Mouse (Mus musculus) liver, embryonic 11.5 days (tissue): ENCODE data around the gene Sorcs1. TPM values are rescaled to one million over a fixed set of nuclear protein-coding genes. Genes with fewer than 3 reads are reported as not detected.

Source experiments
- ATAC-seq: fragments of 200-750 bp; cut with Nextera tagmentation; replicated peaks from 2 replicates; pipeline ENCODE4 v1.8.0; 2017; ENCODE audit warnings: moderate number of reproducible peaks, mild to moderate bottlenecking, moderate TSS enrichment, moderate library complexity; ENCODE audit not compliant: low FRiP score
- DNase-seq: peaks from one replicate; pipeline ENCODE4 v3.0.0-alpha.2; 2017; ENCODE audit warnings: low spot score
- H3K27ac ChIP-seq: fragments of 300-500 bp; sonication (generic); 2 replicates; pipeline ENCODE4 v1.5.1; 2014; ENCODE audit warnings: mild to moderate bottlenecking, low read depth, low read length, control low read depth
- H3K27me3 ChIP-seq: fragments of 300-500 bp; sonication (generic); replicated peaks from 2 replicates; pipeline ENCODE4 v1.6.1; 2014; ENCODE audit warnings: low read length, mixed read lengths; ENCODE audit not compliant: control insufficient read depth, insufficient read depth
- H3K36me3 ChIP-seq: fragments of 300-500 bp; sonication (generic); 2 replicates; pipeline ENCODE4 v1.6.1; 2014; ENCODE audit warnings: mild to moderate bottlenecking, low read length, moderate library complexity, mixed read lengths; ENCODE audit not compliant: control insufficient read depth, insufficient read depth
- H3K4me1 ChIP-seq: fragments of 300-500 bp; sonication (generic); replicated peaks from 2 replicates; pipeline ENCODE4 v1.6.1; 2014; ENCODE audit warnings: low read length, mixed read lengths; ENCODE audit not compliant: control insufficient read depth, insufficient read depth
- H3K4me2 ChIP-seq: fragments of 300-500 bp; sonication (generic); 2 replicates; pipeline ENCODE4 v1.6.1; 2014; ENCODE audit warnings: mild to moderate bottlenecking, control low read depth, moderate library complexity
- H3K4me3 ChIP-seq: fragments of 300-500 bp; sonication (generic); 2 replicates; pipeline ENCODE4 v1.5.1; 2014; ENCODE audit warnings: low read depth, low read length, control low read depth
- H3K9ac ChIP-seq: fragments of 300-500 bp; sonication (generic); 2 replicates; pipeline ENCODE4 v1.6.1; 2014; ENCODE audit warnings: low read depth, low read length, control low read depth
- H3K9me3 ChIP-seq: fragments of 300-500 bp; sonication (generic); 2 replicates; pipeline ENCODE4 v1.6.1; 2016; ENCODE audit warnings: low read length, inconsistent platforms, mixed read lengths; ENCODE audit not compliant: control insufficient read depth
- WGBS: fragments of 180-500 bp; shearing (Covaris S2); extraction: QIAGEN DNeasy Blood & Tissue Kit; methylation state at CpG from one replicate; pipeline ENCODE4 v1.1.7; 2014; 5-methylcytosine and 5-hydroxymethylcytosine counted together
- polyA plus RNA-seq: library from polyadenylated mRNA; unstranded; fragments of >200 nt; fragmentation: Nextera tagmentation; extraction: Ambion mirVana; gene quantifications from 2 replicates; pipeline ENCODE4 v1.2.1, GENCODE M21; 2014

Gene Sorcs1
- polyA plus RNA-seq, 1 experiment from 2014 or later: 0.52 TPM

DNA sequence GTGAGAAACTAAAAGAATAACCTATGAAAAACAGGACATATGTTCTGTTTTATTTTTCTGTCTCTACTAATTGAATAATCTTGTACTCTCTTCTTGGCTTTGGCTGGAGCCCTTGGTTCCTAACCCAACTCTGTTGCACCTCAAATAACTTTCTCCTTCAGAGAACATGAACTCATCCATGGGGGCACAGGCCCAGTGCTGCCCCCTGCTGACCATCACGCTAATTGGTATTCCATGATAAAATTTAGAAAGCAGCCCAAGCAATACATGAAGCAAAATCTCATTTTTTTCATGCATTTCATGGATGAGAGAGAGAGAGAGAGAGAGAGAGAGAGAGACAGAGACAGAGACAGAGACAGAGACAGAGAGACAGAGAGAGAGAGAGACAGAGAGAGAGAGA, 255.5 kb downstream of the Sorcs1 start:
- no peaks in the 10 kb centered on the region for H3K4me1 ChIP-seq
- no peak overlapping the region for H3K4me2 ChIP-seq
- no peaks in the 10 kb centered on the region for H3K9me3 ChIP-seq
- DNase-seq (no peak), ATAC-seq (no peak)
- no peak overlapping the region for H3K27ac ChIP-seq
- H3K36me3 ChIP-seq: no peaks in the 10 kb centered on the region
- no peaks in the 10 kb centered on the region for H3K27me3 ChIP-seq
- 57% methylated on average over 1 of the region's 1 CpGs for WGBS
- no peak overlapping the region for H3K9ac ChIP-seq
- H3K4me3 ChIP-seq: no peak overlapping the region

DNA sequence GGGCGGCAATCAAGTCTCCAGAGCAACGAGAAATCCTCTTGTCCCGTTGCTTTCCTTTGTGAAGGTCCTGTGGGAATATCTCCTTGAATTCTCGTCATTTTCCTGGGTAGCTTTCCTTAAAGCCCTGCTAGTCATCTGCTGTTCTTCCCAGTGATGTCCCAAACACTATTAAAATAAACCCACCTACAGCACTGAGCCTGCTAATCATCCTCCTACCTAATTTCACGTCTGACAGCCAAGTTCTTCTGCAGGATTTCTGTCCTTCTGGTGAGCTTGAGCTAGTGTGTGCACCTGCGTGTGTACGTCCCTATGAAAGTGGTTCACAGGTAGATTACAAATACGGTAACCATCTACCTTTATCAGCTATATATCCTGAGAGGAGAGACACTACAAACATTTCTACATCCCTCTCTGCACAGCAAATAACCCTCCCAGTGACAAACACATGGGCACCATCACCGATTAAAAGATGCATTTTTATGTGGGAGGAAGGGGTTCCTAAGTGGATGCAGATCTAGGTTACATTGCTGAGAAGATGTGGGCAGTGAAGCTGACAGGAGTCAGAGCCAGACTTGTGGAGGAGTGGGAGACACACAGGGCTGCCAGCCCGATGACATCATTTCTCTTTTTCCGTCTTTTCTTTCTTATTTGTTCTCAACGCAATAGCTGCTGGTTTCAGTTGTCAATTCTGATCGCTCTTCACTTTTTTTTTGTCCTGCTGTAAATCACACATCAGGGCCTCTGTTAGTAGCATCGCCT, 259.3 kb downstream of the Sorcs1 start:
- Histone ChIP-seq H3K9ac (no peak overlapping the region), H3K27ac (no peak overlapping the region), H3K4me1 (no peaks in the 10 kb centered on the region), H3K4me2 (no peak overlapping the region), H3K36me3 (no peaks in the 10 kb centered on the region), H3K4me3 (no peak overlapping the region), H3K27me3 (no peaks in the 10 kb centered on the region), H3K9me3 (no peaks in the 10 kb centered on the region)
- no peak for DNase-seq
- WGBS: 52% methylated on average over 14 of the region's 14 CpGs
- no peak for ATAC-seq

DNA sequence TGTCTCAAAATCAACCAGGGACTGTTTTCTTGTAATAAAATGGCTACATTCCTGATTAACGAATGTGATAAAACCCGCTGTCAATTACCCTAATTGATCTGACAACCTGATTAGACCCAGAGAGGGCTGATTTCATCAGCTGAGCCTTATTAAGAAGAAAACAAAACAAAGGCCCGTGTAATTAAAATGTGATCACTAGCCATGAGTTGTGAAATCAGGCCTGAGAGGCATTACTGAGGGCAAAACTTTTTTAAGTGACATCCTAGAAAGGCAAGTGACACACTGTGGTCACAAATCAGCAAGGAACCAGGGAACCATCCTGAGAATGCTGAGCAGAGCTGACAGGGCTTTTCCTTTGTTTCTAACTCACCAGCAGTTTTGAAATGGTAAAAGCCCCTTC, 267.9 kb downstream of the Sorcs1 start:
- no peaks in the 10 kb centered on the region for H3K9me3 ChIP-seq
- DNase-seq: no peak
- H3K4me1 ChIP-seq: no peaks in the 10 kb centered on the region
- 66% methylated on average over 3 of the region's 3 CpGs for WGBS
- no peak for ATAC-seq
- H3K36me3 ChIP-seq: no peaks in the 10 kb centered on the region
- no peak overlapping the region for H3K27ac ChIP-seq
- H3K9ac ChIP-seq: no peak overlapping the region
- H3K4me2 ChIP-seq: no peak overlapping the region
- H3K4me3 ChIP-seq: no peak overlapping the region
- no peaks in the 10 kb centered on the region for H3K27me3 ChIP-seq

DNA sequence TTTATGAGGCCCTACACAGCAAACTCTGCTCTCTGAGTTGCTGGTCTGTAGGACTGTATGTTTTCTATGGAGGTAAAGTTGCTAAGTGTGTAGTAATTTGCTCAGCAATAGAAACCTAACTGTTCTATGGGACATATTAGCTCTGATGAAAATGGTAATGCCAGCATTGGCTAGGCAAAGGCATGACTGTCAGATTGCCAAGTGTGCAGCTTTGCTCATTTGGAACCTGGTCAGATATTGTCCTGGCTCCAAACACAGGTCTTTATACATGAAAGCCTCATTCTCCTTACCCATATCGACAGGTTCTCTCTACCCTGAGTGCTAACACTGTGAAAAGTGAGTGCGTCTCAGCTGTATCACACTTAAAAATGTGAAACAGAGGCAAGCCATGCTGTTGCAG, 280.1 kb downstream of the Sorcs1 start:
- H3K9ac ChIP-seq: no peak overlapping the region
- H3K9me3 ChIP-seq: no peaks in the 10 kb centered on the region
- no peak for DNase-seq
- H3K27me3 ChIP-seq: no peaks in the 10 kb centered on the region
- 97% methylated on average over 2 of the region's 2 CpGs for whole genome bisulfite sequencing
- ATAC-seq: no peak
- no peak overlapping the region for H3K4me2 ChIP-seq
- no peaks in the 10 kb centered on the region for H3K4me1 ChIP-seq
- H3K4me3 ChIP-seq: no peak overlapping the region
- H3K36me3 ChIP-seq: no peaks in the 10 kb centered on the region
- H3K27ac ChIP-seq: no peak overlapping the region

DNA sequence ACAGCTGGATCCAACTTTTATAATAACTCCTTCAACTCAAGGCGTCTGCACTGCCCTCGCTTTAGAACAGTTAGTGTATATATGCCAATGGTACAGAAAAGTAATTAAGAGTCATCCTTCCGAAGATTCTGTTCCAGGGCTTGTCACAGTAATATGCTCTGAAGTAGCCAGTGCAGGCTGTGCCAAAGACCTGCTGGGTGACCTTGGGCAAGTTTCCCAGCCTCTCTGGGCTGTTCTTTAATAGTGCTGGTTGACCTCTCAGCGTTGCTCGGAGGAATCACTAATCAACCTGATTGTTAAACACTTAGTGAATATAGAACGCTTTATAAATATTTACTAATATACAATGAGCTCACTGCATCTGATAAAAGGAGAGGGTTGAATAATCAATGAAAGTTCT, 282.7 kb downstream of the Sorcs1 start:
- DNase-seq (no peak), ATAC-seq (no peak)
- Histone ChIP-seq H3K9ac (no peak overlapping the region), H3K27me3 (no peaks in the 10 kb centered on the region), H3K4me2 (no peak overlapping the region), H3K4me3 (no peak overlapping the region), H3K4me1 (no peaks in the 10 kb centered on the region), H3K27ac (no peak overlapping the region), H3K36me3 (no peaks in the 10 kb centered on the region), H3K9me3 (no peaks in the 10 kb centered on the region)
- 78% methylated on average over 6 of the region's 6 CpGs for WGBS

DNA sequence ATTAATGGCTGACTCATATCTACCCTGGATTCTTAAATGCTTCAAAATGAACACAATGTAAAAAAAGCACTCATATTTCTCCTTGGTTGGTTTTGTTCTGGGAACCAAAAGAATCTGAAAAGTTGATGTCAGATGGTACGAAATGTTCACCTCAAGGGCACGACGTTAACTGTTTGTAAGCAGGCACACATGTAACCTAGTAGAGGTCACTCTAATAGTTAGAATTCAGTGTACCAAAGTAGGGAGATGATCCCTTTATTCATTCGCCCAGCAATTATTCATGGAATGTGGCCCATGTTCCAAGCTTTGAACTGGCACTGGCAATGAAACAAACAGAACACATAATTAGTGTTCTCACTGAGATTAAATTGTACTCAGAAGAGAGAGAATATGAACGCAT, 284.3 kb downstream of the Sorcs1 start:
- Histone ChIP-seq H3K4me1 (no peaks in the 10 kb centered on the region), H3K27ac (no peak overlapping the region), H3K27me3 (no peaks in the 10 kb centered on the region), H3K9me3 (no peaks in the 10 kb centered on the region), H3K4me2 (no peak overlapping the region), H3K4me3 (no peak overlapping the region), H3K36me3 (no peaks in the 10 kb centered on the region), H3K9ac (no peak overlapping the region)
- WGBS: 81% methylated on average over 5 of the region's 5 CpGs
- DNase-seq: no peak
- no peak for ATAC-seq

DNA sequence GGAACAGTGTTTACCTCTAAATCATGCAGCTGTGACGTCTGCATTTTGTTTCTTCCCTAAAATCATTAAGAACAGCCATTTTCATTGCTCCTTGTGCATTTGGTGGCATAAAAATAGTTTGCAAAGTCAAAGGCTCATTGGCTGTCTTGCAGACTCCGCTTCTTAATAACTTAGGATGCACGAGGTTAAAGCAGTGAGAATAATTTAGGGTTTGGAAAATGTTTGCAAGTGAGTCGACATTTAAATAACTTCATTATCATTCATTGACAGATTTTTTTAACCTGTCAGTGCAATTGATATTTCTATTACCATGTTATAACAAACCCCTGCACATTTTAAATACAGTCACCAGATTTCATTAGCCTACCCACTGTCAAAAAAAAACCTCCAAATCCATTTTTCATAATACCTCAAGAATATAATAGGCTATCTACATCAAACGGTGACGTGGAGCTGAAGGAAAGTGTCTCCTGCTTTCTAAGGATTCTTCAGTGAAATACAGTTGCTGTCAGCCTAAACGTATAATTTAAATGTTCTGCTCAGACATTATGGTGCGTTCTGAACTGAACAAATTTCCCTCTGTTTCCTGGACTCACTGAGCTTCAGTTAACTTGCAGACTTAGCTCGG, 288.4 kb downstream of the Sorcs1 start:
- H3K9me3 ChIP-seq: peaks cover 2% of the 10 kb centered on the region; the same call in 1 of the 2 replicates
- ATAC-seq: no peak
- H3K4me2 ChIP-seq: no peak overlapping the region
- H3K9ac ChIP-seq: no peak overlapping the region
- no peaks in the 10 kb centered on the region for H3K4me1 ChIP-seq
- no peaks in the 10 kb centered on the region for H3K36me3 ChIP-seq
- H3K4me3 ChIP-seq: no peak overlapping the region
- no peak for DNase-seq
- H3K27me3 ChIP-seq: no peaks in the 10 kb centered on the region
- no peak overlapping the region for H3K27ac ChIP-seq
- WGBS: 79% methylated on average over 9 of the region's 9 CpGs

DNA sequence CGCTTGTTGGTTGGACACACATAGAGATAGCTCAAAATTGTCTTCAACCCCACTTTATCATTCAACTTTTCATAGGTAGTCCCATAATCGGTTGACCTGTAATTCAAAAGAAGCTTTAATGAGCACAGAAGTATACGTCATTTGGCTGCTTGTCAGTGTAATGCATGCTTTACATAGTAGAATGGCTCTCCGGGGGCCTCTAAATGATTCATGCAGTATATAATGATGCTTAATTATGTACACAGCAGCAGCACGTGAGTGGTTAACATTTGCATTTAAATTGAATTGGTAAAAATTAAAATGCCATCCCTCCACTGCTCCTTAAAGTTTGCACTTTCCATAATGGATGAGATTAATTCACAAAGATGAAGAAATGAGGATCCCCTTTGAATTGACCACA, 299.5 kb downstream of the Sorcs1 start:
- no peaks in the 10 kb centered on the region for H3K36me3 ChIP-seq
- DNase-seq (no peak), ATAC-seq (no peak)
- H3K9ac ChIP-seq: no peak overlapping the region
- no peaks in the 10 kb centered on the region for H3K4me1 ChIP-seq
- H3K4me3 ChIP-seq: no peak overlapping the region
- WGBS: 86% methylated on average over 5 of the region's 5 CpGs
- no peaks in the 10 kb centered on the region for H3K27me3 ChIP-seq
- no peak overlapping the region for H3K27ac ChIP-seq
- no peaks in the 10 kb centered on the region for H3K9me3 ChIP-seq
- H3K4me2 ChIP-seq: no peak overlapping the region

DNA sequence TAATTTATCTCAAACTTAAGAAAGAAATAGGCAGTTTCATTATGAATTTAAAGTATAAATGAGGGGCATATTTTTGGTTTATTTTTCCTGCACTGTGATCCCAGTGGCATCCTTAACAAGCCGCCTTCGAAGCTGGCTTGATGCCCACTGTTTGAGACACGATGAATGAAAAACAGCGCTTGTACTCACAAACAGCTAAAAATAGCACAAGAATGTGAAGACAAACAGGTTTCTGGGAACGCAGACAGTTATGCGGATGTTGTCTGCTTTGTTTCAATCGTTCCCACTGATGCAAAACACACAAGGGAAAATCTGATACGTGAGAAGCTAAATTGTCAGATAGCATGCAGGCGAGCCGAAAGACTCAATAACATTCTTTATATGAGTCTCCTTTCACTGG, 303.7 kb downstream of the Sorcs1 start:
- H3K4me2 ChIP-seq: no peak overlapping the region
- H3K9me3 ChIP-seq: no peaks in the 10 kb centered on the region
- H3K4me1 ChIP-seq: no peaks in the 10 kb centered on the region
- WGBS: 80% methylated on average over 10 of the region's 10 CpGs
- H3K4me3 ChIP-seq: no peak overlapping the region
- no peak overlapping the region for H3K27ac ChIP-seq
- H3K27me3 ChIP-seq: no peaks in the 10 kb centered on the region
- no peak for ATAC-seq
- H3K36me3 ChIP-seq: no peaks in the 10 kb centered on the region
- no peak for DNase-seq
- H3K9ac ChIP-seq: no peak overlapping the region
